In genomic region chr5:132060116-132060515, GRCm38 (mm10) we compare ENCODE assay signal across 17 mouse cellular contexts.
A peak's percentile ranks its signal among the peaks of the same experiment; 100 is the strongest.
DNase-seq lines count a peak whose midpoint lies in the region; ATAC-seq and TF ChIP-seq lines count a peak whose summit lies in the region.
"Had no signal": no experiment of that assay in that cellular context is flagged by ENCODE, and none has a peak within 500 bp of the region (broad histone marks: within the 10 kb centered on the region; RNA-seq: fewer than 3 reads in every experiment).

No protein-coding gene starts in this region.

- peak; percentile 39 for TF ChIP-seq CTCF in gastrocnemius, adult 2 months (IDR thresholded peaks at IDR 0.05)
- TF ChIP-seq CTCF in liver, postnatal 0 days (IDR thresholded peaks at IDR 0.05; ENCODE audit: low read depth), result peak; percentile 50
- peak; percentile 20; the same call in 1 of the 2 replicates for TF ChIP-seq CTCF in cortical plate, adult 2 months (IDR thresholded peaks at IDR 0.05; ENCODE audit: extremely low read depth, insufficient read depth, low read length)

- H3K27me3 ChIP-seq in liver, postnatal 0 days (ENCODE audit: insufficient read depth, low read length), result no peaks in the 10 kb centered on the region
- no peaks in the 10 kb centered on the region for H3K27me3 ChIP-seq in liver, embryonic 11.5 days (replicated peaks; ENCODE audit: control insufficient read depth, insufficient read depth, low read length)
- no peaks in the 10 kb centered on the region for H3K27me3 ChIP-seq in heart, embryonic 12.5 days (replicated peaks)
- H3K27me3 ChIP-seq: kidney, embryonic 15.5 days; midbrain, embryonic 12.5 days had no signal

- H3K4me3 ChIP-seq in gastrocnemius, adult 2 months, result no peak overlapping the region
- H3K4me3 ChIP-seq in liver, postnatal 0 days (ENCODE audit: low read depth, low read length), result no peak overlapping the region
- no peak overlapping the region for H3K4me3 ChIP-seq in liver, embryonic 11.5 days (ENCODE audit: low read depth, low read length)
- no peak overlapping the region for H3K4me3 ChIP-seq in cortical plate, adult 2 months (ENCODE audit: insufficient read depth, low read length)
- H3K4me3 ChIP-seq in heart, embryonic 12.5 days, result no peak overlapping the region
- H3K4me3 ChIP-seq: kidney, embryonic 15.5 days; limb, embryonic 12.5 days; midbrain, embryonic 12.5 days had no signal

- no peaks in the 10 kb centered on the region for H3K9me3 ChIP-seq in liver, postnatal 0 days (ENCODE audit: low read length)
- H3K9me3 ChIP-seq in liver, embryonic 11.5 days (ENCODE audit: control insufficient read depth, low read length), result no peaks in the 10 kb centered on the region
- 0 out of 2 replicates have a peak, but pooled peaks cover 2% of the 10 kb centered on the region for H3K9me3 ChIP-seq in heart, embryonic 12.5 days (replicated peaks)
- H3K9me3 ChIP-seq: kidney, embryonic 15.5 days had no signal

- no peak for TF ChIP-seq POLR2A in cortical plate, adult 2 months (IDR thresholded peaks at IDR 0.05; ENCODE audit: extremely low read depth, insufficient read depth, low read length)

- H3K4me2 ChIP-seq in liver, postnatal 0 days (ENCODE audit: low read depth, low read length), result no peak overlapping the region
- no peak overlapping the region for H3K4me2 ChIP-seq in liver, embryonic 11.5 days
- no peak overlapping the region for H3K4me2 ChIP-seq in heart, embryonic 12.5 days
- H3K4me2 ChIP-seq: kidney, embryonic 15.5 days; limb, embryonic 12.5 days; midbrain, embryonic 12.5 days had no signal

- no peak overlapping the region for H3K27ac ChIP-seq in gastrocnemius, adult 2 months
- no peak overlapping the region for H3K27ac ChIP-seq in liver, postnatal 0 days (ENCODE audit: low read depth)
- no peak overlapping the region for H3K27ac ChIP-seq in liver, embryonic 11.5 days (ENCODE audit: low read depth, low read length)
- no peak overlapping the region for H3K27ac ChIP-seq in cortical plate, adult 2 months (ENCODE audit: insufficient read depth, low read length)
- H3K27ac ChIP-seq in heart, embryonic 12.5 days (ENCODE audit: poor library complexity, severe bottlenecking), result no peak overlapping the region
- H3K27ac ChIP-seq: kidney, embryonic 15.5 days; limb, embryonic 12.5 days; midbrain, embryonic 12.5 days had no signal

- no peak overlapping the region for H3K9ac ChIP-seq in liver, postnatal 0 days (replicated peaks)
- H3K9ac ChIP-seq in liver, embryonic 11.5 days (ENCODE audit: low read depth, low read length), result no peak overlapping the region
- no peak overlapping the region for H3K9ac ChIP-seq in heart, embryonic 12.5 days
- H3K9ac ChIP-seq: kidney, embryonic 15.5 days; limb, embryonic 12.5 days; midbrain, embryonic 12.5 days had no signal

- no peak for TF ChIP-seq EP300 in liver, postnatal 0 days (IDR thresholded peaks at IDR 0.05; ENCODE audit: low read depth)

- intact Hi-C loops in gastrocnemius, adult 2 months (cut with DNase I), result no loop called here

- ATAC-seq in liver, postnatal 0 days, result no peak
- no peak for ATAC-seq in liver, embryonic 11.5 days (replicated peaks; ENCODE audit: low FRiP score)
- no peak for ATAC-seq in heart, embryonic 12.5 days (ENCODE audit: insufficient number of reproducible peaks, low FRiP score)
- ATAC-seq: hindbrain, embryonic 16.5 days had no signal

- WGBS in liver, postnatal 0 days (ENCODE audit: insufficient replicate concordance), result 79% methylated on average over 6 of the region's 6 CpGs
- 79% methylated on average over 6 of the region's 6 CpGs for WGBS in liver, embryonic 11.5 days
- 85% methylated on average over 6 of the region's 6 CpGs for WGBS in heart, embryonic 12.5 days

- H3K4me1 ChIP-seq in liver, postnatal 0 days (ENCODE audit: insufficient read depth), result no peaks in the 10 kb centered on the region
- H3K4me1 ChIP-seq in liver, embryonic 11.5 days (replicated peaks; ENCODE audit: control insufficient read depth, insufficient read depth, low read length), result no peaks in the 10 kb centered on the region
- H3K4me1 ChIP-seq in cortical plate, adult 2 months (ENCODE audit: control insufficient read depth, insufficient read depth, low read length), result no peaks in the 10 kb centered on the region
- H3K4me1 ChIP-seq in heart, embryonic 12.5 days (replicated peaks), result no peaks in the 10 kb centered on the region
- H3K4me1 ChIP-seq: kidney, embryonic 15.5 days; midbrain, embryonic 12.5 days had no signal

- no peak for DNase-seq in gastrocnemius, adult 2 months
- no peak for DNase-seq in gastrocnemius, postnatal 25 days
- DNase-seq in liver, postnatal 0 days, result peak; percentile 14
- DNase-seq in liver, embryonic 11.5 days (ENCODE audit: low spot score), result no peak
- DNase-seq in ES-CJ7 (ENCODE audit: low read depth, low spot score), result peak; percentile 41
- DNase-seq in heart, adult 18-20 months, result no peak
- DNase-seq: cerebellum, adult 9-10 months; heart, postnatal 10 days; lung, postnatal 14 days; right cerebral cortex, postnatal 4 days; thymus, postnatal 36 days had no signal

- no peaks in the 10 kb centered on the region for H3K36me3 ChIP-seq in liver, postnatal 0 days (replicated peaks; ENCODE audit: insufficient read depth, low read length)
- no peaks in the 10 kb centered on the region for H3K36me3 ChIP-seq in liver, embryonic 11.5 days (ENCODE audit: control insufficient read depth, insufficient read depth, low read length)
- H3K36me3 ChIP-seq in heart, embryonic 12.5 days, result no peaks in the 10 kb centered on the region
- H3K36me3 ChIP-seq: kidney, embryonic 15.5 days; limb, embryonic 12.5 days; midbrain, embryonic 12.5 days had no signal

Comparison
In these comparisons a context has a peak if more than half of its experiments do, and no peak if none do; other contexts are left out.
1. DNase-seq: peak in liver, postnatal 0 days (single experiment) and ES-CJ7 (single experiment); none in gastrocnemius, adult 2 months (single experiment), gastrocnemius, postnatal 25 days (single experiment), liver, embryonic 11.5 days (single experiment) and heart, adult 18-20 months (0 of 2).
2. Peak in every context shown above with its lines, with median percentiles within 50 percentile points of each other: CTCF ChIP-seq.